Mouse (Mus musculus): ENCODE measurements at regions not wholly inside any gene's neighbourhood (a gene's known extent, or its start where the extent isn't known, plus 50 kb on each side); places are given as distances from the start of the nearest gene placed in this dataset.

GRCm38 (mm10) chr10:17656872-17657482, 66.0 kb upstream of the Cited2 start:
- TF ChIP-seq EP300 (IDR thresholded peaks at IDR 0.05; ENCODE audit: insufficient read depth, low read depth, low read length) (no peak), CTCF (IDR thresholded peaks at IDR 0.05; ENCODE audit: low read depth, low read length) (no peak)

Data from ES-Bruce4 (cell line).